Mouse (Mus musculus) left cerebral cortex, adult 11 months (tissue): Measurements from ENCODE around the gene Gm42669.

Experiments used
- DNase-seq: peaks from one replicate; pipeline ENCODE4 v3.0.0; 2022; ENCODE audit warnings: low spot score

Gm42669 gene

DNA sequence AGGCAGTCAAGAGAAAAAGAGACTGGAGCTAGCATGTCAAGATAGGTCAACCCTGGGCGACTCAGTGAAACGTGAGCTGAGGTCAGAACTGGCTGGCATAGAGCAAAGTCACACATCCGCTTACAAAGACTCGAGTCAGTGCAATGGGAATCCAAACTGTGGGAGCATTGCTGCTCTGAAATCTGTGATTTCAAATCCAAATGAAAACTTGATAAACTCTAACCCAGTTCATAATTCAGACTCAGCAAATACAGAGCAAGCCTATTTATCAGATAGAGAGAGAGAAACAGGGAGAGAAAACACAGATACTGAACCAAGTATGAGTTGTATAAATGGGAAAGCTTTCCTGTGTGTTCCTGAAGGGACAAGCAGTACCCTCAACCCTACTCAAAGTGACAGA is at the start of gene Gm42669:
TSS of gene Gm42669 (plus strand) at position 301 of the 400 bp plus-strand sequence.
- no peak for DNase-seq

DNA sequence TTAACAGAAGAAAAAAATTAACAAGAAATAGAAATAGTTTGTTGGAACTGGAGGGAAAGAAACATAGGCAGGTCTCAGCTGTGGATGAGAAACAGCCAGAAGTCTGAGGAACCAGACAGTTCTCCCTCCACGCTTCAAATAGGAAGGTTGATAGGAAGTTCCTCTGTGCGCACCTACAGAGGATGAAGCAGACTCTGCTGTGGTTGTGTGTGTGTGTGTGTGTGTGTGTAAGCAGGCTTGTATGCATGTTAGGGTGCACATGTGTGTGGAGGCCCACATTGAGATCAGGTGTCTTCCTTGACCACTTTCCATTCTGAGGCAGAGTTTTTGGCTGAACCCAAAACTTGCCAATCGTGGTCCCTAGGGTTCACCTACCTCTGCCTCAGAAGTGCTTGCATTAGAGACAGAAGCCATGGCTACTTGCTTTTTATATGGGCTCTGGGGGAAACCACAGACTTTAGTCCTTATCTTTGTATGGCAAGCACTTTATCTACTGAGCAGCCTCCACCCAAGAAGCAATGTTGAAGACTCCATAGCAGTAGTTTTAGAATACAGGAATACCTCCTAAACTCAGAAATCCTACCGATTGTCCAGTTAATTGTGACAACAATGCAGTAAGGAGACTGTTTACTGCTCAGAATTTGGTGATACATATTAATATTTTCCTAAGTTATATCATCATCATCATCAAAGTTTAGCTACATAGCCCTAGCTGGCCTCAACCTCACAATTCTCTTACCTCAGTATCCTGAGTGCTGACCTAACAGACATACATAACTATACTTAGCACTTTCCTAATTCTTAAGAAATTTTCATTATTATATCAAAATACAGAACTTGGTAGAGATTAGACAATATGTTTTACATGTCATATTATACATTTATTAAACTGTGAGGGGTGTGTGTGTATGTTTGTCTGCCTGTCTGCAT is 45.0 kb upstream of the Gm42669 start:
- no peak for DNase-seq

DNA sequence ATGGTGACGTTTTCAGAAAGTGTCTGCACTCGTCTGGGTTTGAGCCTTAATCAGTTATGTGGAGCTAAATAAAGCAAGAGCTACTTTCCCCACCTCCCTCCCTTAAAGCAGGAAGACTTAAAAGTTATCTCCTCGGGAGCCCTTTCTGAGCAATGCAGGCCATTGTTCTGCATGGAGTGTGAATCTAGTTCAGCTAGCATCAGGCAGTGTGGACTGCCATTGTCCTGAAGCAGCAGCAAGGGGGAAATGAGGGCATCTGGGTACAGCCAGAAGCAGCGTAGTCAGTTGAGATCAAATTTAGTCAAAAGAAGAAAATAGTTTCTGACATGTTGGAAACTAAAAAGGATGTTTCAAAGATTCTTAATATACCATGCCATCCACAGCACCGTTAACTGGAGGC is 40.9 kb upstream of the Gm42669 start:
- no peak for DNase-seq

DNA sequence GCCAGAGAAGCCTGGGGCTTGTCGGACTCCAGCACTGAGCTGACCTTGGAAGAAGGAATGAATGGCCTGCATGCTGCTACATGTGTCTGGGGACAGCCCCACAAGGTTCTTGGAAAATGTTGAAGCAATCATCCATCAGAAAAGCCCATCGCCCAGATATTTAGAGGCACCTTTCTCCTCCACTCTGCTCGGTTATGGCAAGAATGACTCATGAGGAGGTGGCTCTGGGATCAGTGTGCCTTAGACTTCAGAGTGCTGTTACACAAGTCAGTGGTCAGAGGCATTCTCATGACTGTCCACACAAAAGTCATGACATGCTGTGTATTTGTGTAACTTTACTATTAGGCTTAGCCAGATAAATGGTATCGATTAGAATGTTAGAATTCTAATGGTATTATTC is 40.3 kb upstream of the Gm42669 start:
- no peak for DNase-seq

DNA sequence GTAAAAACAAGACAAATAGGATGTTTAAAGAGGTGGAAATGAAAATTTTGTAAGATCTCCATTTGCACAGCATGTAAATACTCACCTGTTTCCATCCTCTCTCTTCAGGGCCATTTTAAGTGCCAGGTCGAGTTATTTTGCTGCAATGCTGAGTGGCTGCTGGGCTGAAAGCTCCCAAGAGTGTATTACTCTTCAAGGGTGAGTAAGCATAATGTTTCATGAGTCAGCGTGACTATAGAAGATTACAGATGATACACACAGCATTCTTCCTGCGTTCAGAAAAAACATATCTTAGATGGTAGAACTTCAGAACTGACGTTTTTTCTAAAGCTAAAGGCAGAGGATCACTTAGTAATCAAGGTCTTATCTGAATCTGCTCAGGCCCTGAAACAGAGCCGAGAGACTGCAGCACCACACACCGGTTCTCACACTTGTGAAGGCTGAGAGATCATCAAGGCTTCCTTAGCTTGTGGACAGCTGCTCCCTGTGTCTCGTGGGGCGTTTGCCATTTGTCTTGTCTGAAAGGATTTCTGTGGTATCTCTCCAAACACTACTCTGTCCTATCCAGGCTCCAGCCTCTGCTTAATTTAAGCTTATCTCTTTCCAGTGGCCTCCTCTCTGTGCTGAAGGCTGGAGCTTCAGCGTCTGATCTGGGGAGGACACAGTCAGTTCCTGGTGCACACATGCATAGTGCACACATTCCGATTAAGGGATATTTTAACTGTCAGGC is 36.7 kb upstream of the Gm42669 start:
- no peak for DNase-seq

DNA sequence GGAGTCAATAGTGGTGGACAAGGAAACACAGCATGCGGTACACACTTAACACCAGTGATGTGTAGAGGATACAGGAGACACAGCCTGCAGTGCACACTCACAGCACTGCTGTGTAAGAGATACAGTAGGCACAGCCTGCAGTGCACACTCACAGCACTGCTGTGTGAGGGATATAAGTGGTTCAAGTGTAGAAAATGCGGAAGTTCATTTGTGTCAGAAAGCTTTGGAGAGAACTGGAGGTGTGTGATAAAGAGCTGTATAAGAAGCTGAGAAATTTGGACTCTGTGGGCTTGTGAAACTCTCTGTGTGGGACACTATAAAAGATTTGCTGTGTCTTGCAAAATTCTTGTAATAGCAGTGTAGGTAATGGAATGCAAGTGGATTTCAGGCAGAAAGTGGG is 27.2 kb upstream of the Gm42669 start:
- DNase-seq: no peak

DNA sequence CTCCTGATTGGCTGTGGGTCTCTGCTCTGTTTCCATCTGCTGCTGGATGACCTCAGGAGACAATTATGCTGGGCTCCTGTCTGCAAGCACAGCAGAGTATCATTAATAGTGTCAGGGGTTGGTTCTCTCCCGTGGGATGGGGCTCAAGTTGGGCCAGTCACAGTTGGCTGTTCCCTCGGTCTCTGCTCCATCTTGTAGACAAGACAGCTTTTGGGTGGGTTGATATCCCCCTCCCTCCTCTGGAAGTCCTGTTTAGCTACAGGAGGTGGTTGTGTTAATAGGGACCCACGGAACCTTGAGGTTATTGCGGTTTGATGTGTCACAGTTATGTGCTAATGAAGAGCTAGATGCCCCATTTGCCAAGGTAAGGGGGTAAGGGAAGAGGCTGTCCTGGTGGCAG is 18.4 kb upstream of the Gm42669 start:
- no peak for DNase-seq

DNA sequence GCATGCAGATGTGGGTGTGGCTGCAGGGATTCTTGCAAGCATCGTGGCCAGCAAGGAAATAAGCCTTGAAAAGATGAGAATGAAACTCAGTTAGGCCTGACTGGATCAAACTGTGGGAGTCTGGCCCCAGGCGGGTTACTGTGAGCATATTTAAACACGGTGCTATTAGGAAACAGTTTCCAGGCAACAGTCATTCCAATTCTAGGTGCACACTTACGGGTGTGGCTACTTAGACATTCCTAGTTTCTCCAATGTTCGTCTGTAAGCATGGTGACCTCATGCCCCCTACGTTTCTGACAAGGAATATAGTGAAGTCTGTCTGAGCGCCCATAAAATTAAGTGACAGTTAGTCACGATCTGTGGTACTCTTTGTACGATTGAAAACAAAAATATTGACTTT is 16.4 kb upstream of the Gm42669 start:
- DNase-seq: no peak

DNA sequence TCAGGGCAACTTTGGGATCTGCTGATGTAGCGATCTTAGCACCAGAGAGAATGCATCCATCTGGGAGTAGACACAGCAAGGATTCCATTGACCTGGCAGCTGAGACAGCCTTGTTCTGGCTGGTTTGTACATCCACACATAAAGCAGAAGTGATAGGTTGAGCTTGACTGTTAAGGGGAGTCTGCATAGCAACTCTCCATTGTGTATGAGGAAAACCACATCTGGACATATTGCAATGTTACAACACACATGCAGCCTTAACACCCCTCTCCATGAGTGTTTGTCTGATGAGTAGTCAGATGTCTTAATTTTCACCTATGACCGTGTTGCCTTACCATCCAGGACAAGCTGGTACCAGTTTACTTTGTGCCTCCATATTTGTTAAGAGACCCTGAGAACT is 14.9 kb upstream of the Gm42669 start:
- DNase-seq: no peak

DNA sequence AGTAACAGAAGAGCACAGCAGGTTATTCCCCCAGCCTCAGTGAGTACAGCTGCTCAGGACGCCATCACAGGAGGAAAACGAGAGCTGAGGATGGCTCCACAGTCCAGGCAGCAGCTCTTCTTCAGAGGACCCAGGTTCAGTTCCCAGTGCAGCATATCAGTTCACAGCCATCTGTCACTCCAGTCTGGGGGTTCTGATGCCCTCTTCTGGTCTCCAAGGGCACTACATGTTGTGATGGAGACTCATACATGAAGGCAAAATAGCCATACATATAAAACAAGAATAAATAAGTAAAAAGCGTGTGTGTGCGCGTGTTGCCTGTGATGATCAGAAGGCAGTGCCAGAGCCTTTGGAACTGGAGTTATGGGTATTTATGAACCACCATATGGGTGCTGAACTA is 12.7 kb upstream of the Gm42669 start:
- DNase-seq: no peak

DNA sequence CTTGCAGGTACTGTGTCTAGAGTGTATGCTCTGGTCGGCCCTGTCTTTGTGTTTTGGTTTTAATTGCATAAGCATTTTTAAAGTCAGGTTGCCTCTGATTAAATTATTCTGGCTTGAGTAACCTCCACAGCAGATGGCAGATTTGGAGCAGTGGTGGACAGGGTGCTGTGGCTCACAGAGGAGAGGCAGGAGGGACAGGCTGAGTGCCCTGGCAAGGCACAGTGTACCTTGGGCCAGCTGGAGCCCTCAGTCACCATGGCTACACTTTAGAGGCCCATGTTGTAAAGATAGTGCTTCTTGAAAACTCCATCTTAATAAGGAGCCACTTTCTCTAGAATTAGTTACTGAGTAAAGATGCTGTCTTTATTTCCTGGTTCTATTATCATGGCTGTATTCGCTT is 11.4 kb upstream of the Gm42669 start:
- DNase-seq: no peak

DNA sequence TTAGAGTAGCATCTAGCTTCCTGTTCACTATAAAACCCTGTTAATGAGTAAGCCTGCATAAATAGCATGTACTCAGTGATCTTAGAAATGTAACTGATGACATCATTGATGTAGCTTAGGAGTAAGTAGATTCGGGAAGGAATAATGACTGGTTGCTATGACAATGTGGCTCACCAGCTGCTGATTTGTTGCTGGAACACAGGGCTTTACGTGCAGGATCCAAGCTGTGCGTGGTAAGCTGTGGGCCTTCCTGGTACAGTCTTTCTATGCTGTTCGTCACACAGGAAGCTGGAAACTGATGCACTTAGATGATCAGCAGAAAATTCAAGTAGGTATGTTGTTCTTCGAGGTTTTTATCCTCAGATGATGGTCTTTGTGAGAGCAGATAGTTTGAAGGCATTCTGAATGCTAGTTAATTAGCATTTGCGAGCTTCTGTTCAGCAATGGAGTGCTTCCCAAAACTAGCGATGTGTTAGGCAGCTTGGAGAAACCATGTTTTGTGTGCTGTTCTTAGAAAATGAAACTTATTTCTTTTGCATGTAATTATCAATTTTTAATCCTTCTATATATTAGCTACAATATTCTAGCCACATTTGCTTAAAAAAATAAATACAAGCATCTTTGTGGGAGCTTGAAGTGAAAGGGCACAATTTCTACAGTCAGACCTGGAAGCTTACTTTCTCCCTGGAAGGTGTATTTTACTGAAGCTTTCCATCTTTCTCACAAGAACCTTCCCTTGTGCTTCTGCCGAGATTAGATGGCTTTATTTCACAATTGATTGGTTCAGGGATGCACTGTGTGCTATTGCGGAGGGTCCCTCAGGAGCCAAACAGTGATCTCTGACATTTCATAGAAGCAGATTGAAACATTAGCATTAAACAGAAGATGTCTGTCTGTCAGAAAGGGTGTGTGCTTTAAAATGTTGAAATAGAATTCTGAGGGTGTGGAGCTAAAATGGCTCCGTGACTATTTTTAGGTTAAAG is 9.6 kb upstream of the Gm42669 start:
- DNase-seq: peak; percentile 71

DNA sequence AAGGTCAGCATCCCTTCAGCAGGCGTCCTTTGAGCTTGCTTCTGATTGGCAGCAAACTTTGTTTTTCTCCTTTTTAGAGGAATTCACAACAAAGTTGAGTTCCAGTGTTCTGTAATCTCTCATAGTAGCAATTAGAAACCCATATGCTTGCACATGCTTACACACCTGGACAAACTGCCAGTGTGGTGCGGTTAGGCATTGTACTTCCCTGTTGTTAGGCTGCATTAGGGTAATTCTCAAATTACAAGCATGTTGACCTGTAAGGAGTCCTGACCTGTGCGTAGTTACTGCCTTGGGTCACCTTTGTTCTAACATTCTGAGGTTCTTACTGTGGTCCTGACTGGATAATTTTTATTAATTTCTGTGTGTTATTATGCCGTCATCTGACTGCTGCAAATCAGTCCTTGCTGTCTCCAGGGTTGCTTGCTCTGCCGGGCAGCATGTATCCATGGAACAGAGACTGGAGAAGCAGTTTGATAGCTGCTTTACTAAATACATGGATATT is 8.6 kb upstream of the Gm42669 start:
- DNase-seq: no peak

DNA sequence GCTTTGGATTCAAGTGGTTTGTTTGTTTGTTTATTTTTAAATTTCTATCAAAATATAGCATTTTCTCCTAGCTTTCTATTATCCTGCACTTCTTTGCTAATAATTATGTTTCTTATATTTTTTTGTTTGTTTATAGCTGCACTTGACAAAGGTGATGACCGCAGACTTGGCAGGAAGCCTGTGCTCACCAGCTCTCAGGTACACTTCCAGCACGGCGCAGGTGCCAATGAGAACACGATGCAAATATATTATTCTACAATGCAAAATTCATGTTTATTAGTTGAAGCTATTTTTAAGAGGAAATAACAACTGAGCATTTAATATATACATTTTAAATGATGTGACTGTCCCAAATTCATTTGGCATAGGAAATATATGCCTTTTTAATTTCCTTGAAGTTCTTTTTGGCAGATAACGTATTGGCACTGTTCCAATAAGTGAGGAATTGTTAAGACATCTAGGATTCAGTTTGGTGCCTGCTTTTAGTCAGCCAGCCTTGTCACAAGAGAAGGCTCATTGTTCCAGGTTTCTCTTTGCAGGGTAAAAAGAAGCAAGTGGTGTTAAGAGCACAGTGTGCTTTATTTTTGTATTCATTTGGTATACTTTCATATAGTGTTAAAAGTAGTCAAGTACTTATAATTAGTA is 7.4 kb upstream of the Gm42669 start:
- no peak for DNase-seq

DNA sequence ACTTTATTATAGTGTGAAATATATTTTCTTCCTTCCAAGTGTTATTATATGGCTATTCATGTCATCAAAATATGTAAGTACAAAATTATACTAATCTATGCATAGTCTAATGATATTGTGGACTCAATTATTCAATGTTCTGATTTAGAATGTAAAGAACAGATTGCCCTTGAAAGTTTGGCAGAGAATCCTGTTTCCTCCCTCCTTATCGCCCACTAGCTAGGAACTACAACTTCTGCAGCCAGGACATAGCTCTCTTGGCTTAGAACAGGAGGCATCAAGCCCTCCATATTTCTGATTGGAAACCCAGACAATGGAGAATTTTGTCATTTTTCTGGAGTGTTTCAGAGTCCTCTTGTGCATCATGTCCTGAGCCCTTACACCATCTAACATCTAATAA is 6.7 kb upstream of the Gm42669 start:
- no peak for DNase-seq

DNA sequence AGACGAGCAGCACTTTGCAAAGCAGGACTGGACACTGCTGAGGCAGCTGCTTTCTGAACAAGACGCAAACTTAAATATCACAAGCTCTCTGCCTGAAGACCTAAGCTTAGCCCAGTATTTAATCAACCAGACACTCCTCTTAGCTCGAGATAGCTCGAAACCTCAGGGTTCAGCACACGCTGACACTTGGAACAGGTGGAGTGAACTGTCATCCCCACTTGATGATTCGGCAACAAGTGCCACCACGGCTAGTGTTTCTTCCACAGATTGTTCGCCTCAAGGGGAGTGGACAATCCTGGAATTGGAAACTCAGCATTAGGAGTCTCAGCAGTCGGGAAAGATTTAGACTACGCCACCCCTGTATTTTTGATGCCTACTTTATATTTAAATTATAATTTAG is 3.1 kb downstream of the Gm42669 start:
- DNase-seq: no peak

DNA sequence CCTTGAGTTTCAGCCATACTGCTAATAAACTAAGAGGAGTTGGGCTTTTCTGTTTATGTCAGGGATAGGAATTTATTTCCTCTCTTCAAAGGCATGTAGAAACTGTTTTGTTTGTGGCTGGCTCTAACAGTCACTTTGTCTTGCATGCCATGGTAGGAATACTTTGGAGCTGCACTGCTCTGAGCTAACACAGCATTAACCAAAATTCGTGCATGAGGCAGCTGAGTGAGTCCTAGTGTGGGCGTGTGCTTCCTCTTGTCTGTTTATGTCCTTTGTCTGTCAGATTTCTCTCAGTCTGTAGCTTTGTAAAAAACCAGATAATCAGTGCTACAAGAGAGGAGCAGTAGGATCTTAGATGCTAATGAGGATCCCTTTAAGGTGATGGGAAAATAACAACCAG is 3.9 kb downstream of the Gm42669 start:
- DNase-seq: no peak

DNA sequence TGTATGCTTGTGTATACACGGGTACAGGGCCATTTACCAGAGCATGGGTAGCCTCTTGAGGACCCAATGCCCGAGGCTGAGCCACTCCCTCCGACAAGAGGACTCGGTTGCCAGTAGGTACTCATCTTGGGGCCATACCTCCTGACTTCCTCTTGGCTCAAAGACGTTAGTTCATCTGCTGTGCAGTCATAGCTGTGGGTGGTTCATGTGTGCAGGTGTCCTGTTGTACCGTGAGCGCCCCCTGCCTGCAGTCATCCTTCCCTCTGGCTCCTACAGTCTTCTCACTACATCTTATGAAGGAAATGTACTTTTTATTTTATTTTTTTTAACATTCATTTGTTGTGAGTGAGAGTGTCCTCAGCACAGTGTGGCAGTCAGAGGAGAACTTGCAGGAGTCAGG is 6.2 kb downstream of the Gm42669 start:
- no peak for DNase-seq

DNA sequence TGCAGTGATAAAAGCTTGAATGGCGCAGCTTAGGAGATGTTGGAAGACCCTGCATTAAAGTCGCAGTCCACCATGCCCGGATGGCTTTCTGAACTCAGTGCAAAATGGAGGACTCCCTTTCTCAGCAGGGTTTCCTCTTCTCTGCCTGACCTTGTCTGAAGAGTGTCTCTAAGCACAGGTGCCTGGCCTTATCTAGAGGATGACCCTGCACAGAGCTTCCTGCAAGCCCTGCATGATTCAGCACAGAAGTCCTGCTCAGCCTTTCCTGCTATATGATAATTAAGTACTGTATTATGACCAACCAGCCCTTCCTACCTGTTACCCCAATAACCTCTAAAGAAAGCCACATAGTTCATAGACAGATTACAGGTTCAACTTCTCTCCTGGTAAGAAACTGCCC is 8.0 kb downstream of the Gm42669 start:
- DNase-seq: no peak

DNA sequence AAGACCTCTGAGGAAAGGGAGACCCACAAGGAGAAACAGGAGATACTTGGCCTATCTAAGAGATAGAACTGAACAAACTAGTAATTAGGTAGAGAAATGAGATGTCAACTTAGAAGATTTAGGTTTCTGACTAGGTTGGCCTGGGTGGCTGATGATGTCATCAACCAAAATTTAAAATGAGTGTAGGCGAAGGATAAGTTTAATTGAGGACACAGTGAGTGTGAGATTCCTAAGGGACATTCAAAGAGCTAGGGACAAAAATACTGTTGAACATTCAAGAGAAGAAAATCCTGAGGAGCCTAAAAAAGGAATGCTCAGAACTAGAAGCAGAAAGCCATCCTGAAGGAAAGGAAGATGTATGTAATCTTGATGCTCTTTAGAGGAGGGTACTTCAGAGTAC is 8.7 kb downstream of the Gm42669 start:
- DNase-seq: no peak

DNA sequence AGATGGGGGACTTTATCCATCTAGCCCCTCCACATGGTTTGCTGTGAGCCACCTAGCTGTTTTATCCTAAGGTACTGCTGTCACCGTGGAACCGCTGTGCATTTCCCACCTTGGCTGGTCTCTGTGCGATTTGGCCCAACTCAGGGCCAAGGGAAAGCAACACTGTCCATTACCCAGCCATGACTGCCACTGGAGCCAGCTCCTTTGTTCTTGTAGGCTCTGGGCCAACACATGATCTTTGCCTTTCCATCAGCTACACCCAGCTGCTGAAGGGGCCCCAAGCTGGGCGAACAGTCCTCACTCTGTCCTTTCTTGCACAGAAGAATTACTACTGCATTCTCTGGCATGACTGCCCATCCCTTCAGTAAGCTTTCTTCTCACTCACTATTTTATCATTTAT is 11.2 kb downstream of the Gm42669 start:
- DNase-seq: no peak

DNA sequence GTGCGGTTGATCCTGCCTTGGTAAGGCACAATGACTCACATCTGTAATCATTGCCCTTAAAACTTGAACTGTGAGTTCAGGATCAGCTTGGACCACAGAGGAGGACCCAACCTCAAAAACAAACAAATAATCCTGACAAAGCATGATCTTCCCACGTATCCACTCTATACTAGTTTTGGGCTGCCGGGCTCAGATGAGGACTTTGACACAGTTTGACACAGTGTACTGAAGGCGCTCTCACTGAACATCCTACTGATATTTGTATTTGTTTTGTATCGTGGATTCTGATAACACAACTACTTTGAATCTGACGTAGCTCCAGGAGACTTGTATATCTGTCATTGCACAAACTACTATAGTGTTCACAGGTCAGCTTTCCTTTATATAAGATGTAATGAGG is 14.0 kb downstream of the Gm42669 start:
- DNase-seq: no peak
